Mouse (Mus musculus): ENCODE data around the gene Zfand2a.

The Zfand2a gene

GRCm38 (mm10) chr5:139466373-139466772, 18.0 kb downstream of the Zfand2a start:
- no peak for DNase-seq

GRCm38 (mm10) chr5:139464874-139465273, 19.5 kb downstream of the Zfand2a start:
- DNase-seq, result no peak

DNA sequence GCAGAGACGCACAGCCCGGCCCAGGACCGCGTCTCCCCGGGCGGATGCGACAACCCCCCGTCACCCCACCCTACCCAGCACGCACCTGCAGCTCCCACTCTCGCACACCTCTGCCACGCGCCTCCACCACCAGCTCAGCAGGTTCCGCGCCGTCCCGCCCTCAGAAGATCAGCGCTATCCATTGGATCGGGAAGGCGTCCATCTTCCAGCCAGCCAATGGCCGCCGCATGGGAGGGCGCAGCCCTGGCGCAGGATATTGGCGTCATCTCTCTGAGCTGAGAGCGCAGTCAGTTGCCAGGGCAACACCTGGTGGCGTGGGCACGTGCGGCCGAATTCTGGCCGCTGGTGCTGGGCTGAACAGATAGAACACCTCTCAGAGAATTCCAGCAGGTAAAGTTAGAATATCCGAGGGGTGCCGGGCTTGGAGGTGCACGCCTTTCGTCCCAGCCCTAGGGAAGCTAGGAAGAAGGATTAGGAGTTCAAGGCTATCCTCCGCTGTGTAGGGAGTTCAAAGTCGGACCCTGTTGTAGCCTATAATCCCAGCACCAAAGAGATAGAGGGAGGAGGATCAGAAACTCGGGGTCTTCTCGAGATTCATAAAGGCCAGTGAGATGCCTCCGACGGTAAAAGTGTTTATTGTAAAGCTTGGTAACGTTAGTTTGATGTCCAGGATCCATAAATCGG, 23.8 kb downstream of the Zfand2a start, which contains the start of gene 3110082I17Rik:
Gene 3110082I17Rik (minus strand): TSS at position 144 of the 684 bp plus-strand sequence.
- peak; percentile 97 for DNase-seq

GRCm38 (mm10) chr5:139459938-139460337, 24.4 kb downstream of the Zfand2a start:
- no peak for DNase-seq

- no peak for DNase-seq
Measured at GRCm38 (mm10) chr5:139457241-139457640, 27.1 kb downstream of the Zfand2a start.

GRCm38 (mm10) chr5:139455166-139455565, 29.2 kb downstream of the Zfand2a start:
- DNase-seq, result no peak

DNA sequence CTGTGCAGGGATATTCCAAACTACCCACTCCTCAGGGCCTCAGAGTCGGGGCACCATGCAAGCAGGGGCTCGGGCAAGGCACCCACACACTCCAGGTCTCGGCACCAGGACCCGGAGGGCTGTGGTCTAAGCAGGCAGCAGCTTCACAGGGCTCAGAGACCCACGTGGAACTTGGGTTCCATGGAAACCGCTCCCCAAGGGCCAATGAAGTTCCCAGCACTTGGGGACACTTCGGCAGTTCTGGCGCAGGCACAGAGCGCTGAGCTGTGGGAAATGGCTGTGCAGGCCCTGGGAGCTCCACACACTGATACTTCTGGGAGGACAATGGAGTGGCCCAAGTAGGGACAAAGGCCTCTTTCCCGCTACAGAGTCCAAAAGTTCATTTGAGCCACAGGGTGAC, 31.3 kb downstream of the Zfand2a start:
- DNase-seq, result no peak

DNA sequence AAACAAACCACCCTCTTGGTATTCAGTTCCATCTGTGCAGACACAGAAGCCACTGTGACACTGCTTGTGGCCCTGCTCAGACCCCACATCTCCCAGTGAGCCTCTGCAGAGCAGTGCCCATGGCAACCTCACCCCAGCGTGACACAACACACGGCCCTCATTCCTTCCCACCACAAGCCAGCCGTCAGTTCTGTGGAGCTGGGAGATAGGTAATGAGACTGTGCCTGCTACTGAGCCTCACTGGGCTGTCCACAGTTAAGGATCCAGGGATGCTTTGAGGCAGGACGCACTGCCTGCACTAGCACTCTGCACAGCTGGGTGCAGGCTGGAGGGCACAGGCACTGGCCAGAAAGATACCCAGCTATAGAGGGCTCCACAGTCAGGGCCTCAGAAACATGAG, 34.4 kb downstream of the Zfand2a start:
- no peak for DNase-seq

- DNase-seq, result no peak
Measured at GRCm38 (mm10) chr5:139449161-139449791, 35.1 kb downstream of the Zfand2a start.

- DNase-seq, result no peak
Measured at GRCm38 (mm10) chr5:139448025-139448424, 36.3 kb downstream of the Zfand2a start.

DNA sequence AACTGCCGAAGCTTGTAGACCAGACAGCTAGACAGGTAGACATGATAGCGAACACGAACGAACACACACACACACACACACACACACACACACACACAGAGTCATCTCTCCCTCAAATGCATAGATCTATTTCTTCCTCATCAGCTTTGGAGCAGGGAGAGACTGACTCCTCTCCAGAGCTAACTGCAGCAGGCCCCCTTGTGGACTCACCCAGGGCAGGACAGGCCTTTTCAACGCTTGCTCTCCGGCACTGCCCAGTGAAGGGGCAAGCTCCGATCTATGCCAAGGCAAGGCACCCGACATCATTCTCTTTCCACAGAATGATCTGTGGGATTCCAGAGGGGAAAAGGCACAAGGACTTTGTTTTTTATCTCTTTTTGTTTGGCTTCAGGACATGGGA, 39.1 kb downstream of the Zfand2a start:
- DNase-seq, result no peak

DNA sequence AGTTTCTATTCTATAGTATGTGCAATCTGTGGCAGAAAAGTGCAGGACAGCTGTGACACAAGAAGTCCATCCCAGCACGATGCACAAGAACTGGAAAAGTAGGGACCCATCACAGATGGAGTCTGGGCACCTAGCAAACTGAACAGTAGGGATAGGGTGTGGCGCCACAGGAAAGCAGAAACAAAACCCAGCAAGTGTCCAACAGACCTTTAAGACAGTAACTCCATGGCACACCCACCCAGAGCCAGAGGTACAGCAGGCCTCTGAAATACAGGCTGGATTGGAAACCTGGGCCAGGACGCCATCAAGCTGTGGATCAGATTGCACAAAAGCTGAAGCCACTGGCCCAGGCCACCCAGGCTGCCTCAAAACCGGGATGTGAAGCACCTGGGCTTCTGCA, 41.4 kb downstream of the Zfand2a start:
- DNase-seq, result no peak

GRCm38 (mm10) chr5:139442428-139442827, 41.9 kb downstream of the Zfand2a start:
- DNase-seq, result no peak

DNA sequence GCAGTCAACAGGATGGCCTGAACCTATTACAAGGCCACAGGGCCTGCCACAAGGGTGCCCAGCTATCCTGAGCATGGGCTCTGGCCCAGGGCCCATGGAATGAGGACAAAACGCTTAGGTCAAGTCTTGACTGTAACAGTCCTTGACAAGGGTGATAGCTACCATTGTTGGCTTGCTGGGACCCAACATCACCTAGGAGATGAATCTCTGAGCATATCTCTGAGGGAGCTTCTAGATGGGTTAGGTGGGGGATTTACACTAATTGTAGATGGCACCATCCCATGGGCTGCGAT, 42.7 kb downstream of the Zfand2a start:
- DNase-seq, result no peak

DNA sequence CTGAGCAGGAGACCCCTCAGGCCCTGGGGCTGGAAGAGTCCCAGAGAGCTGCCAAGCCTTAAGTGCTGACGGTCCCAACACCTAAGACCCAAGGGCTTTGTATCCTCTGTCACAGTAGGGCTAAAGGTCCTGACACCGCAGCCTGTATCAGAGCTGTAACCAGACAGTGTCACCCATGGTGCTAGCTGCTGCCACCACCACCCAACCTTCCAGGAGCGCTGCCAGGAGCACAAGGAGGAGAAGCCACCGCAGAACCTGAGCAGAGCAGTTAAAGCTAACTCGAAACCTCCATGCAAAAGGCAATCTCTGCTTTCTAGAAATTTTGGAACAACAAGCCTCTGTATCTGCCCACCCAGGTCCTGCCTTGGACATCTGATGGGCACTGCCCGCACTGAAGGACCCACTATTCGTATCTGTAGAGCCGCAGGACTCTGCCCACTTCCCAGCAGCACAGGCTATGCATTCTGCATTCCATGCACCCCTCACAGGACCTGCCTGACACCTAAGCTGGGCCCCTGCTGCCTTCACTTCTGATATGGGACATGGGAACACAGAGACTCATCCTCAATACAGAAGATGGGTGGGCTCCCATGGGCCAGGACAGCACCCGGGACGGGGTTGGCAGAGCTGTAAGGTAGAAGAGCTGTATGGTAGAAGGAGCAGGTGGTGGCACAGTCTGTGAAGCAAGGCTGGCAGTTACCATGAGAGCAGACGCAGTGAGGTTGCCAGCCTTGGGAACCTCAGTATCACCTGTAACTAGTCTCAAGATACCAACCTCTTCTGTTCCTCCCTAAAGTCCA, 43.2 kb downstream of the Zfand2a start:
- no peak for DNase-seq

DNA sequence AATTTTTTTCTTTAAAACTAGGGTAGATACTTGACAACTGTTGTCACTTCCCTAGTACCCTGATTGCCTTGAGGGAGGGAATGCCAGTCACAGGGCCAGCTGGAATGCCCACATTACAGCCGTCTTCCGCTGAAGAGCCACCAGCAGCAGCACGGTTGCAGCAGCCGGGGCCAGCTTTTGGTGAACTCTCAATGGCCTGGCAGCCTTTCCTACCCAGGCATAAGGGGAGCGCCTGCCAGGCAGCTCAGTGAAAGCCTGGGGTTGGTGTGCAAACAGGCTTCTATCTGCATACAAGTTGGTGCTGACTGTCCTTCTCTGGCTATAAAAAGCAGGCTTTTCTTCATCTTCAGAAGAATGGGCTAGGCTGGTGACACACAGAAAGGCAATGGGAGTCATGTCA, 43.9 kb downstream of the Zfand2a start:
- DNase-seq, result no peak

GRCm38 (mm10) chr5:139438440-139438839, 45.9 kb downstream of the Zfand2a start:
- no peak for DNase-seq

GRCm38 (mm10) chr5:139437769-139438168, 46.6 kb downstream of the Zfand2a start:
- DNase-seq, result no peak

- DNase-seq, result no peak
Measured at GRCm38 (mm10) chr5:139434940-139435339, 49.4 kb downstream of the Zfand2a start.

DNA sequence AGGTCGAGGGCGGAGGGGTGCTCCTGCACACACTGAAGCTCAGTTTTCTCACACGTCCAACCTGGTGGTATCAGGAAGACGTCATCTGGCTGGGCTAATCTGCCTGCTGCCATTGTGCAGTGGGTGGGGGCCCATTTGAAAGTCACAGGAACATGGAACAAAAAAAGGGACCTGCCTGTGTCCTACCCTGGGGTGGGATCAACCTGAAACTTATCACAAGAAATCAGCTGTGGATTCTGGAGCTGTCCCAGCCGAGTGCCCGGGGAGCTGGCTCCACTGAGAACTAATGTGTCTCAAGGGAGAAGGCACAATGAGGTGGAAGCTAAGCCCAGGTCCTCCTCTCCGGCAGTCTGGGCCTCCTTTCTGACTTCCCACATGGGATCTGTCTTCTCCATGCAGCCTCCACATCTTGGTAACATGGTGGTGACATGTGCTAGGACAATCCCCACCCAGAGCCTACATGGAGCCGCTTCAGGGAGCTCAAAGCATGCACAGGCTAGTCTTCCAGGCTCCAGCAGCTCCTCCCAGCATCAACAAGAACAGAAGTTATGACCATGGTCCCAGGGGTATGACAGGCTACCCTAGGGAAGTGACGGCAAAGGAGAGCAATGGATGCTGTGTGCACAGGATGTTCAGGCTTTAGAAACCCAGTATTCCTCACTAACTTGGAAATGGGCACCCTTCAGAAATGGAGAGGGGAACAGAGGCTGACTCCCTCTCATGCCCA, 50.3 kb downstream of the Zfand2a start:
- DNase-seq, result no peak

- no peak for DNase-seq
Measured at GRCm38 (mm10) chr5:139432747-139433508, 51.4 kb downstream of the Zfand2a start.

DNA sequence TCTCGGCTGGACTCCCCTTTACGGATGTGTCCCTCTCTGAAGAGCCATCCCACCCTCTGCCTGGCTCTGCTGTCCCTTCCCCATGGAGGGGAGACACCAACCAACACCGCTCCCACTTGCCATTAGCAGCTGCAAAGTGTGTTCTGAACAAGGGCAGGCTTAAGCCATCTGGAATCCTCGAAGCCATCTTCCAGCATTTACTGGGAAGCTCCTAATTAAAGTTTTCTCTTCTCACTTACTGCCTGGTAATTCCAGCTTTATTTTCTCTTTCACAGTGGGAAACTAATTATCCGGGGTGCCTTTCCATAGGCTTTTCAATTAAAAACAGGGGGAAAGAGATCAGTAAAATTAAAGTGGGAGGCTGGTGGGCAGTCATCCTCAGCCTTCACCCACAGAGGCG, 52.0 kb downstream of the Zfand2a start:
- no peak for DNase-seq
